Mouse (Mus musculus): Measurements from ENCODE around the gene 1700001P01Rik.

GRCm38 (mm10) chr11:97805662-97806612 lies 30.2 kb upstream of the 1700001P01Rik start:
- TF ChIP-seq CTCF (IDR thresholded peaks at IDR 0.05; ENCODE audit: borderline replicate concordance, insufficient read depth, low read depth, low read length) (no peak), POLR2A (IDR thresholded peaks at IDR 0.05; ENCODE audit: borderline replicate concordance, insufficient read depth, low read length) (no peak)

All from cerebellum, adult 2 months (tissue).